Mouse (Mus musculus) liver, embryonic 14.5 days (tissue): Measurements from ENCODE around the gene Srarp. TPM values are rescaled to one million over a fixed set of nuclear protein-coding genes. Genes with fewer than 3 reads are reported as not detected.
A peak's percentile ranks its signal among the peaks of the same experiment; 100 is the strongest.

ENCODE experiments used
- ATAC-seq: fragments of 200-750 bp; cut with Nextera tagmentation; 2 replicates; pipeline ENCODE4 v1.8.0; 2017; ENCODE audit warnings: moderate number of reproducible peaks, mild to moderate bottlenecking, moderate library complexity; ENCODE audit not compliant: insufficient read depth
- DNase-seq, 3 experiments: peaks; one replicate each; pipeline ENCODE4 v3.0.0-alpha.2; 2012 to 2013; ENCODE audit warnings: low read depth in 3 of 3, low spot score in 3 of 3
- H3K27ac ChIP-seq: fragments of 300-500 bp; sonication (generic); 2 replicates; pipeline ENCODE4 v1.5.1; 2014; ENCODE audit warnings: moderate library complexity, mild to moderate bottlenecking, control low read depth, inconsistent platforms
- H3K27me3 ChIP-seq: fragments of 300-500 bp; sonication (generic); 2 replicates; pipeline ENCODE4 v1.6.1; 2014; ENCODE audit warnings: mild to moderate bottlenecking, low read length, moderate library complexity; ENCODE audit not compliant: control insufficient read depth, insufficient read depth
- H3K36me3 ChIP-seq: fragments of 300-500 bp; sonication (generic); replicated peaks from 2 replicates; pipeline ENCODE4 v1.6.1; 2014; ENCODE audit warnings: low read depth; ENCODE audit not compliant: control insufficient read depth, insufficient read depth
- H3K4me1 ChIP-seq, 2 experiments: fragments of 200-500 bp in 1 of 2; fragments of 300-500 bp in 1 of 2; sonication (generic) in 1 of 2; replicated peaks; 2 replicates each; pipeline ENCODE4 v1.6.1; 2012 to 2014; ENCODE audit warnings: antibody characterized with exemption in 1 of 2, inconsistent platforms in 1 of 2, low read length in 1 of 2; ENCODE audit not compliant: control insufficient read depth in 2 of 2, insufficient read depth in 2 of 2
- H3K4me2 ChIP-seq: fragments of 300-500 bp; sonication (generic); 2 replicates; pipeline ENCODE4 v1.6.1; 2014; ENCODE audit warnings: low read depth, mild to moderate bottlenecking, control low read depth, moderate library complexity
- H3K4me3 ChIP-seq, 2 experiments: fragments of 200-500 bp in 1 of 2; fragments of 300-500 bp in 1 of 2; sonication (generic) in 1 of 2; 2 replicates each; pipeline ENCODE4 v1.5.1; 2012 to 2014; ENCODE audit warnings: low read depth in 2 of 2, low read length in 2 of 2, mild to moderate bottlenecking in 2 of 2, control low read depth in 1 of 2, inconsistent platforms in 1 of 2, moderate library complexity in 1 of 2; ENCODE audit not compliant: insufficient read depth in 1 of 2
- H3K9ac ChIP-seq: fragments of 300-500 bp; sonication (generic); replicated peaks from 2 replicates; pipeline ENCODE4 v1.6.1; 2014; ENCODE audit warnings: mild to moderate bottlenecking, control low read depth, moderate library complexity
- H3K9me3 ChIP-seq: fragments of 300-500 bp; sonication (generic); 2 replicates; pipeline ENCODE4 v1.6.1; 2016; ENCODE audit warnings: low read length, mixed read lengths; ENCODE audit not compliant: control insufficient read depth
- CTCF ChIP-seq: IDR thresholded peaks from 2 replicates; pipeline ENCODE4 v1.5.1; 2016; ENCODE audit warnings: antibody characterized with exemption, low read depth, control low read depth
- EP300 ChIP-seq: IDR thresholded peaks from 2 replicates; pipeline ENCODE4 v1.6.1; 2016; ENCODE audit warnings: antibody characterized with exemption, low read depth
- WGBS: fragments of 180-500 bp; shearing (Covaris S2); extraction: QIAGEN DNeasy Blood & Tissue Kit; methylation state at CpG from one replicate; pipeline ENCODE4 v1.1.7; 2014; ENCODE audit not compliant: insufficient replicate concordance; 5-methylcytosine and 5-hydroxymethylcytosine counted together
- polyA plus RNA-seq, 2 experiments: library from polyadenylated mRNA; depleted of rRNA in 1 of 2; stranded (reverse) in 1 of 2; unstranded in 1 of 2; fragments of >200 nt; fragmentation: Nextera tagmentation in 1 of 2; extraction: Ambion mirVana in 1 of 2; gene quantifications; 2 replicates each; pipeline versions ENCODE4 v1.2.1 to v1.2.3; 2012 to 2014

The Srarp gene
- polyA plus RNA-seq, 2 experiments = not detected

DNA sequence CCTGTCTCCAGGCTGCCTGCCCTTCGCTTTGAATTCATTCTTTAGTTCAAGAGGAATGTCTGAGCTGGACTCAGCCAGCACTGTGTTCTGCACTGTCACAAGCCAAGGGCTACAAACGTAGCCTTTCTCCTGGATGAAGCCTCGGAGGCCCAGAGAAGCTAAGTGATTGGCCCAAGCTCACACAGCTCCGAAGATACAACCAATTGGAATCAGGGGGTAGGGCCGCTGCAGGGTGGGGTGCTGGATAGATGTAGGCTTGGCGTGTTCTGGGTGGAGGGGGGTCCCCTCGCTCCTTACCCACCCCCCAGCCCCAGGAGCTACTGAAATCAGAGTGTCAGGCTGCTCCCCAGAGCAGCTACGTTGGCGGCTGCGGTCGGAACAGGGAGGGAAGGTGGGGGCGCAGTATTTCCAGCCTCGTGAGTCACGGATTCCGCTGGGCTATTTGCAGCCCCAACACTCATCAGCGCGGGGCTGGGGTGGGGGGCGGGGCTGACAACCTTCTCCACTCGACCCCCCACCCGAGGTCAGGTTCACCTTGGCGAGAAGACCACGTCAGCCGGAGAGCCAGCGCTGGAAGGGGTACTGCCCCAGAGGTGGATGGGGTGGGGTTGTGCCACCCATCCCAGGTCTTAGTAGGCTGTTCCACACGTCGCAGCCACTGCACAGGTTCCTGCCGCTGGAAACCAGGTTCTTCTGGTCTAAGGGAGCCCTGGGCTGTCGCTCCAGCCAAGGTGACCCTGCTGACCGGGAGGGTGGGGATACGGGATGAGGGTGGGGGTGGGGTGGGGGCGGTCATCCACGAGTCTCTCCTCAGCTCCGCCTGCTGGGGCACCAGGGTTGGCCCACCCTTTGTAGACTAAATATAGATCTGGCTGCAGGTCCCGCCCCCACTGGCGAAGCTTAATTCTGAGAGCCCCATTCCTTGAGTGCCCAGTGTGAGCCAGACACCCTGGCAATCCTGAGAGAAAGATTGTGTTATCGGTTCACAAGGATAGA is 10.1 kb downstream of the Srarp start:
- WGBS = 6% methylated on average over 36 of the region's 36 CpGs
- no peak for TF ChIP-seq EP300
- no peak for TF ChIP-seq CTCF
- DNase-seq (no peak), ATAC-seq (peak; percentile 15; the same call in 1 of the 2 replicates)
- H3K4me1 ChIP-seq = no peaks in the 10 kb centered on the region
- H3K4me3 ChIP-seq = 0 out of 4 replicates have a peak overlapping the region, but pooled peaks of 1 of the 2 experiments have one; percentile 6
- H3K27me3 ChIP-seq = peaks cover 4% of the 10 kb centered on the region
- no peaks in the 10 kb centered on the region for H3K36me3 ChIP-seq
- H3K4me2 ChIP-seq = peak overlapping the region; percentile 44
- no peak overlapping the region for H3K9ac ChIP-seq
- no peak overlapping the region for H3K27ac ChIP-seq
- no peaks in the 10 kb centered on the region for H3K9me3 ChIP-seq

DNA sequence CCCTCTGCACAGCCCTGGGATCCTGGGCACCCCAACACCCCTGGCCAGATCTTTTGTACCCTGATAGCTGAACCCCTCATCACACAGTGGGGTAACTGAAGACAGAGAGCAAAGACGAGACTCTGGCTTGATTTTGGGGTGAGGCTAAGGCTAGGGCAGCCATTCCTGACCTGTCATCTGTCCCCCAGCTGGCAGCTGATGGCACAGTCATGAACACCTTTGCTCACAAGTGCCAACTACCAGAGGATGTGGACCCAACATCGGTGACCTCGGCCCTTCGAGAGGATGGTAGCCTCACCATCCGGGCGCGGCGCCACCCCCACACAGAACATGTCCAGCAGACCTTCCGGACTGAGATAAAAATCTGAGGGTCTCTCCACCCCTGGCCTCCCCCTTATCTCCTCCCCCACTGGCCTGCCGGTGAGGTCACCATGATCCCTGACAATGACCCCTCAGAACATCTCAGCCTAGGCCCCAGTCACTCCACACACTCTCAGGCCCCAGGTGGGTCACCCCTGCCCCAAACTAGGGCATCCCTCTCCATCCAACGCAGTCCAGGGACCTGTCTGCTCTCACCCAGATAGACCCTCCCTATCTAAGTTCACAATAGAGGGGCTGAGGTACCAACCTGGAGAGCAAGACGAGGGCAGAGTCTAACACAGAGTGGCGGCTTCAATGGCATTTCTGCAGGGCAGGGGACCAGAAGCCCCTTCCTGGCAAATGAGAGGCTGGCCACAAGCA is 12.0 kb downstream of the Srarp start:
- TF ChIP-seq EP300 (no peak), CTCF (no peak)
- peaks cover 4% of the 10 kb centered on the region for H3K27me3 ChIP-seq
- ATAC-seq (no peak), DNase-seq (no peak)
- 63% methylated on average over 13 of the region's 13 CpGs for WGBS
- H3K36me3 ChIP-seq = no peaks in the 10 kb centered on the region
- no peak overlapping the region for H3K9ac ChIP-seq
- no peak overlapping the region for H3K4me3 ChIP-seq
- no peak overlapping the region for H3K4me2 ChIP-seq
- no peak overlapping the region for H3K27ac ChIP-seq
- no peaks in the 10 kb centered on the region for H3K4me1 ChIP-seq
- no peaks in the 10 kb centered on the region for H3K9me3 ChIP-seq

DNA sequence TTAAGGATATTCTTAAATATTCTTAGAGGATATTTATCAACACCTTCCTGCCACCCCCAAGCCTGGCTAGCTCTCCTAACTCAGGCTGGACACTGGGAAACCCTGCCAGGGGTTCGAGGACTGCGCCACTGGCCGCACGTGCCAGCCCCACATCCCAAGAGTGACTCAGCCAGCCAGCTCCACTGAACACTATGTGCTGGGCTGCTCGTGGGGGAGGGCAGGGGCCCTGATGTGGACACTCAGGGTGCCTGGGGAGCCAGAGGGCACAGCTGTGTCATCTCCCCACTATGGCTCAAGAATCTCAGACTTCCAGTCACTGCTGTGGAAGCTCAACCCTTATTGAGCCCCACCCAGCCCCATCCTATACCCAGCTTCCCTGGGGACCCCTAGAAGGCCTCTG is 12.6 kb downstream of the Srarp start:
- Histone ChIP-seq H3K27ac (no peak overlapping the region), H3K4me2 (no peak overlapping the region), H3K36me3 (no peaks in the 10 kb centered on the region), H3K4me3 (no peak overlapping the region), H3K27me3 (peaks cover 4% of the 10 kb centered on the region), H3K9me3 (no peaks in the 10 kb centered on the region), H3K9ac (no peak overlapping the region), H3K4me1 (no peaks in the 10 kb centered on the region)
- no peak for ATAC-seq
- TF ChIP-seq EP300 = no peak
- DNase-seq = no peak
- WGBS = 65% methylated on average over 5 of the region's 5 CpGs

DNA sequence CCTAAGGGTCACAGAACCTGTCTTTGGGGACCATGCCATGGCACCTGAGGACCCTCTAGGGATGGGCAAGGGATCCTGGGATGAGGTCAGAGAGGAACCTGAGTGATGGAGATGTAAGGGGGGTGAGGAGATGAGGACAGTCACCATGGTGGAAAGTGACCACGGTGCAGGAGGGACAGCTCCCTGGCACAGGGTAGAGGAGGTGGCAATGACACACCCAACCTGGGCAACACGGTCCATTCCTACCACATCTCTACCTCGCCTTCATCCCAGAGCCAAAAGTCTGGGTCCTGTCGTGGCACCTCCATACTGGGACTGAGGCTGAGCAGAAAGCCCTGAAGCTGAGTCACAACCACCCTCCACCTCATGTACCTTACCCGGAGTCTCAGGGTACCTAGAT is 13.1 kb downstream of the Srarp start:
- Histone ChIP-seq H3K4me2 (no peak overlapping the region), H3K9me3 (no peaks in the 10 kb centered on the region), H3K9ac (no peak overlapping the region), H3K36me3 (no peaks in the 10 kb centered on the region), H3K27ac (no peak overlapping the region), H3K4me3 (no peak overlapping the region), H3K27me3 (peaks cover 4% of the 10 kb centered on the region), H3K4me1 (no peaks in the 10 kb centered on the region)
- DNase-seq = no peak
- TF ChIP-seq CTCF (no peak), EP300 (no peak)
- ATAC-seq = no peak
- 60% methylated on average over 5 of the region's 5 CpGs for WGBS

DNA sequence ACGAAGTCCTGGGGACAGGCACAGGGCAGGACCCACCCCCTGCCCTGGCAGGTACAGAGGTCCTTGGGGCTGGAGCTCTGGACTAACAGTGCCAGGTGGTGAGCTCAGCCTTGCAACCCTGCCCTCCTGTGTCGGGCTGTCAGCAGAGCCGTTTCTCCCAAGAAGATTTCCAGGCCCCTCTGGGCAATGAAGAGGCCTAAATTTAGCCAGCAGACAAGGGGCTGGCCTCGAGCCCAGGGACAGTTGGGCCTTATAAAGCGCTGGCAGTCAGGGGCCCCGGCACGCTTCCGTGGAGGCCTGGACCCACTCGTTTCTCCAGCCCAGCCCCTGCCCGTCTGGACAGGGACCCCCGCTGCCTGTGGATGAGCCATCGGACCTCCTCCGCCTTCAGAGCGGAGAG is 14.5 kb downstream of the Srarp start:
- DNase-seq (no peak), ATAC-seq (no peak)
- H3K4me3 ChIP-seq = no peak overlapping the region
- H3K4me1 ChIP-seq = no peaks in the 10 kb centered on the region
- WGBS = 62% methylated on average over 14 of the region's 14 CpGs
- TF ChIP-seq CTCF = no peak
- no peak for TF ChIP-seq EP300
- peaks cover 4% of the 10 kb centered on the region for H3K27me3 ChIP-seq
- H3K4me2 ChIP-seq = no peak overlapping the region
- no peaks in the 10 kb centered on the region for H3K9me3 ChIP-seq
- H3K36me3 ChIP-seq = no peaks in the 10 kb centered on the region
- H3K9ac ChIP-seq = no peak overlapping the region
- H3K27ac ChIP-seq = no peak overlapping the region
